Mouse (Mus musculus): ENCODE data around the gene Pced1b.

The Pced1b gene

DNA sequence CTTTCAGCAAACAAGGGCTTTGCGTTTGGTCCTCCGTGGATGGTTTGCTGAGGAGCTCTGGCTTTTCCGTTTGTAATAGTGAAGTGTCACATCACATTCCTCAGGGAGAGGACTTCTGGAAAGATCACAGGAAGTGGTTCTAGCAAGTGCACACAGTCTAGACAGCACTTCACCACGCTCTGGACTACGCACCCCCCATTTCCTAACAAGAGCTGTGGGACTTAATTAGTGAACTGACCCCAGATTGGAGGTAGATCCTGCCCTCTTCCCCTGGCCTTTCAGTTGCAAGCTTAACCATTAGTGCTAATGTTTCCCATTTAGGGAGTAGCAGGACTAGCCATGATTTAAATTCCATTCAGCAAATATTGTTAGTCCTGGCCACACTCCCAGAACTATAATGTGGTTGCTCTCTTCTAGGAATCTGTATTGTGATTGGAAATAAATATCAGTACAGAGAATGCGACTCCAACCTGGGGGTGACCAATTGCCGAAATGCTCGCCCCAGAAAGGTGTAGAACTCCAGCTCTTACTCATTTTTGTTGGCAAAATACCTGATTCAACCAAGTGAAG lies 10.4 kb downstream of the Pced1b start:
- DNase-seq (ENCODE audit: low spot score), result no peak

DNA sequence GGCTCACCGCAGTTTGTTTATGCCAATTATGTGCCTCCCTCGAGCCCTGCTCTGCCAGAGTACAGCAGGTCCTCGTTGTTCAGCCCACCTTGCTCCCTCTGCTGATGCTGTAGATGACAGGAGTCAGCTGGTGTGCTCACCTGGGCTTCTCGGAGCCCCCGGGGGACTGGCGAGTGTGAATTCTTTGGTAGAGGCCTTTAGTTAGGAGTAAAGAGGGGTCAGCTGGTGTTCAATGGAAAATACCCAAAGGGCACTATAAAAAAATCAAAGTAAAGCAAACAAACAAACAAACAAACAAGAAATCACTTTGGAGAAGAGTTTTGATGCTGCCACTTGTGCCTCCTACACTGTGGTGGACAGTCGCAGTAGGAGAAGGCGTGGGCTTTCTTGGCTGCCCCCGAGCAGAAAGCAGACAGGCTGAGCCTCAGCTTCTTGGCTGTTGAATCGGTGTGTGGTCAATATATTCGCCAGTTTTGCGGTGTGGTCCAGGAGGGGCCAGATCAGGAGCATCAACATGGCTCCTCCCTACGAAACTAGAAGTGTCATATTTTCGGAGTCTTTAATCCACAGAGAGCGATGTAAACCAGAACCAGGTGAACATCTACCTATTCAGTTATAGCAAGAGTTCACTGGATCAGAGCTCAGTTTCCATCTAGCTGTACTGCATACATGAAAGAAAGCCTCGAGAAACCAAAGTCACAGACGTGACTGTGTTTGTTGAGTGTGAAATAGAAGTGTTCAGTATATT lies 11.8 kb downstream of the Pced1b start:
- no peak for DNase-seq (ENCODE audit: low spot score)

DNA sequence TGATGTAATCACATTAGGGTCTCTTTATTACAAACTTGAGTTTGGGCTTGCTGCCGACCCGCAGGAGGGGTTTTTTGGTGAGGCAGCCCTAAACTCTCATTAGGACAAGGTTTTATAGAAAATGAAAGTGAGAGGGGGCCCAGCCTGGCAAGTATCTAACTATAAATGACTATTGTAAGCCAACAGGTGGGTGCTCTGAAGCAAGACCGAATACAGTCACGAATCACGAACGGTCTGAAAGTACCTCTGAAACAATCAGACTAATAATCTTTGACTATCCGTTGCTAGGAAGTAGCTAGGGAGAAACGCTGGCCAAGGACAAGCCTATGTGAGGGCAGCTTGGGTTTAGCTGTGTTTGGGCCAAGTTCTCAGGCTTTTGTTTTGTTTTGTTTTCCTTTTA lies 12.4 kb downstream of the Pced1b start:
- peak; percentile 47 for DNase-seq (ENCODE audit: low spot score)

DNA sequence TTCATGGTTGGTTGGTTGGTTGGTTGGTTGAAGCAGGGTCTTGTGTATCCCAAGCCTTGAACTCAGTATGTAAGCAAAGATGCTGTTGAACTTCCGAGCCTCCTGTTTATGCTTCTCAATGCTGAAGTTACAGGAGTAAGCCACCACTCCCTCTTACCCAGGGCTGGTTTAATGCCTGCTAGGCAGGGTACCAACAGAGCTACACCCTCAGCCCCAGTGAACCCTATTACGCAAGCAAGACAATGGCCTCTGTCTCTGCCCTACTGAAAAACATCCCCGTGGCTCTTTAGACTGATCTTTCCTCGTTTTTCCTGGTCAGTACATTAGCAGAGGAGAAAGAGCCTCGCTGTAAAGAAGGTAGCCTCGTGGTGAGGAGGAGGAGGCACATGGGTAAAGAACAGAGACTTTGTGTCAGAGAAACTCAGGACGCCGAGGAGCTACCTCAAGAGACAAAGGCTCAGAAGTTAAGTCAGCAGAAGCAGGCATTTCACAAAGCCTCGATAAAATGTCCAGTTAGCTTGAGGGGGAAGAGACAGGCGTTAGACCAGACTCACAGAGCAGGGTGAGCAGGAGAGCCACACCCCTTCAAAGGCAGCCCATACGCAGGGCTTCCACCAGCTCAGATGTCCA lies 13.2 kb downstream of the Pced1b start:
- DNase-seq (ENCODE audit: low spot score), result no peak

DNA sequence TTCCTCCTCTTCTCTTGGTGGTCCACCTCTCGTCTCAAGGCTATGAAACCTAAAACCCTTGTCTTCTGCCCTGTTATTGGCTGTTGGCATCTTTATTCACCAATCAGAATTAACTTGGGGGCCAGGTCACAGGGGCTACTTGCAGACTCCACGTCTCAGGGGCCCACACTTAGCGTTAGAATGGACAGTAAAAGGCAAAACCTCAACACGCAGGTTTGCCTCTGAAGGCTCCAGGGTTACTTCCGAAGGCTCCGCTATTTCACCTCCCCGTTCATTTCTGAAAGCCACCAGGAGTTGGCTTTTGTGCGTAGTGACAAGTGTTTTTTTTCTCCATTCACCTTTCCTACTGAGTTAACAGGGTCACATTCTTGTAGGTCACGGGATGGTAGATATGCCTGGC lies 15.3 kb downstream of the Pced1b start:
- no peak for DNase-seq (ENCODE audit: low spot score)

DNA sequence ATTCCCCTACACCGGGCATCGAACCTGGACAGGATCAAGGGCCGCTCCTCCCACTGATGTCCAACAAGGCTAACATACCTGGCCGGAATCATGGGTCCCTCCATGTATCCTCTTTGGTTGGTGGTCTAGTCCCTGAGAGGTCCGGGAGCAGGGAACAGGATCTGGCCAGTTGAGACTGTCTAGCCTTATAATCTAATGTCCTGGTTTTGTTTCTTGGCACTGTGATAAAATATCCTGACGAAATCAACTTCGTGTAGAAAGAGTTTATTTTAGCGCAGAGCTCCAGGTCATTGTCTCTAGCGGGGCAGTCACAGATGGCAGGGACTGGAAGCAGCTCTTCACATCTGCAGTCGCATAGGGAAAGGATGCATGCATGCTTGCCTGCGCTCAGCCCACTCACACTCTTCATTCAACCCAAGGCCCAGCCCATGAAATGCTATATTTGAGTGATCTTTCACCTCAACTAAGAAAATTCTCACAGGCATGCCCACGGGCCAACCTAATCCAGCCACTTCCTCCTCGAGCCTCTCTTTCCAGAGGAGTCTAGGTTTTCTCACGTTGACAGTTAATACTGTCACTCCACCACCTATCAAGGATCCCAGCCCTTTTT lies 19.4 kb downstream of the Pced1b start:
- DNase-seq (ENCODE audit: low spot score), result no peak

DNA sequence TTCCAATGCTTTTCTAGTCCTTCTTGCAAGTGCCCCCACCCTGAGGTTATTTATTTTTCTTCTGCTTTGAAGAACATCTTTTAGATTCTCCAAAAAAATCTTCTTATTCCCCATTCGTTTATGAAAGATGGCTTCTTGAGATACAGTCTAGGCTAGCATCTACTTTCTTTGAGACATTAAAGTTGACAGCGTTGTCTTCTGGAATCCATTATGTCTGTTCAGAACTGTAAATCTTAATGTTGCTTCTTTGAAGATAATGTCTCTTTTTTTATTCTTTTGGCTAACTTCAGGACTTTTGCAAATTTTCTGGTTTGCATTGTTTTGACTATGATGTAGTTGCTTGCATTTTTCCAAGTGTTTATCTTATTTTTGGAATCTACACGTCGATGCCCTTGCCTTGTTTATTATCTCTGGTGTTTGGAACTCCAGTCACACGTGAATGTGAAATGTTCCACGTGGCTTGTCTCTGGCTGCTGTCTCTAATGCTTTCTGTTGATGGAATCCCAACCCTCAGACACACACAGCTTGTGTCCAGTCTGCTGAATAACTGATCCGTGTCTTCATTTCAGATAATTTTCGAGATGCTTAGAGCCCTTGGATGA lies 20.3 kb downstream of the Pced1b start:
- DNase-seq (ENCODE audit: low spot score), result no peak

DNA sequence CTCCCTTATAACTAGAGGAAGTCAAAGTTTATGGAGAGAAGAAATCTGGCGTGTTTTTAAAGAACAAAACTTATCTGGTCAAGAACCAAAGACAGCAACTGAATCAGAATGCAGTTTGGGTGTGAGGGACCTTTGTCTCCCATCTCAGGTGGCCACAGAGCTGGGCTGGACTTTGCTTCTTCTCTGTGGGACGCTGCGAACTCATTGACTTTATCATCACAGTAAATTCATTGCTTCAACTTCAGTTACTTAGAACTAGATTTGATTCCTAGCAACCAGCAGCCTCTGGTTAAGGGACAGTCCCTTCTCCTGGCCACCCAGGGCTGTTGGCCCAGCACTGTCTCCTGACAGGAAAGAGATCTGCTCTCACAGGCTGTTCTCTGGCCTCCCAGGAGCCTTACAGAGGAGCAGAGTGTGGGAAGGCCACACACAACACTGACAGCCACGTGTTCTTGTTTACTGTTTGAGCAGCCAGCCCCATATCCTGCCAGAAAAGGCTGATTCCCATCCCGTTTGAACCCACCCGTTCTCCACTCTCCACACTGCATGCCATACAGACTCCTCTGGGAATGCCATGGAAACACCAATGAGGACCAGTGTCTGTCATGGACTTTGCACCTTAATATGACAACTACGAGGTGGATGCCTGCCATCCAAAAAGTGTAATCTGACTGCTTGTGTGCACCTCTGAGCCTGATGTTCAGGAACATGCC lies 25.2 kb downstream of the Pced1b start:
- no peak for DNase-seq (ENCODE audit: low spot score)

DNA sequence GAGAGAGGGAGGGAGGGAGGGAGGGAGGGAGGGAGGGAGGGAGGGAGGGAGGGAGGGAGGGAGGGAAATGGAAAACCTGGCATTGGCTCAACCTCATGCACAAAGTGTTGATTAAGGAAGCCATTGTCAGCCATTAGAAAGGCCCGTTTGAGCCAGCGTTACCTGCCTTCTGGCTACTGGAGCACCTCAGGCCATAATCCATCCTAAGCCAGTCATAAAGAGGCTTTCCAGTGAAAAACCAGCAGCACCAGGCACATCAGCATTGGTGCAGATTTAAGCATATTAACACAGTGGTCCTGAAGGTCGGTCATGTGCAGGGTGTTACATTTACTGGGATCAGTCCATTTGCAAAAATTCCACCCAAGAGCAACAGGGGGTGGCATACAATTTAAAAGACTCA lies 25.9 kb downstream of the Pced1b start:
- DNase-seq (ENCODE audit: low spot score), result no peak

DNA sequence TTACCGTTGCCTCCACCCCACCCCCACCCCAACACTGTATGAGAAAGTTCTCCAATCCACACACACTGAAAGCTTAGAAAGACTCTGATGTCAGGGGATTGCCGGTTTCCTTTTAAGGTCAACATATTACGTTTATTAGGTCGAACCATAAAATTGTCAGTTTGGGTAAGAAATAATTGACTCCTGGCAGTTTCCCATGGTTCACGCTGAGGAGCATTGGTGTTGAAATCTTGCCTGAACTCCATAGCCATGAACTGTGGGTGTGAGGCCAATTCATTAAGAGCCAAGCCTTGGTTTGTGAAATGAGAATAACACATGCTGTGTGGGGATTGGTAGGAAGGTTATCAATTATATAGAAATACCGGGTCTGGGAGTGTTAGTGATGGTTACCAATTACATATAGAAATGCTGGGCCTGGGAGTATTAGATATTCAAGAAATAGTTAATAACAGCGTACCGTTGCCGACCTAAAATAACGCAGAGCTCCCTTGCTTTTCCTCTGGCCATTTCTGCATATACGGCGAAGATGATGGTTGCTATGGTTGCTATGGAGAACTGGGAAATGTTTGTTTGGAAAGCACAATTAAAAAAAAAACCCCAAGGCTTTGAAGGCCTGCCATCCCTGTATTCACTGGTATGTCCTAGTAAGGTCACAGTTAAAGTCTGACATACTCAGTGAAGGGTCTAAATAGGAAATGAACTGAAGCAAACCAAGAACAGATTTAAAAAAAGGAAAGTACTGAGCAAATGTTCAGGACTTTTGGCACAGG lies 28.9 kb downstream of the Pced1b start:
- DNase-seq (ENCODE audit: low spot score), result no peak

DNA sequence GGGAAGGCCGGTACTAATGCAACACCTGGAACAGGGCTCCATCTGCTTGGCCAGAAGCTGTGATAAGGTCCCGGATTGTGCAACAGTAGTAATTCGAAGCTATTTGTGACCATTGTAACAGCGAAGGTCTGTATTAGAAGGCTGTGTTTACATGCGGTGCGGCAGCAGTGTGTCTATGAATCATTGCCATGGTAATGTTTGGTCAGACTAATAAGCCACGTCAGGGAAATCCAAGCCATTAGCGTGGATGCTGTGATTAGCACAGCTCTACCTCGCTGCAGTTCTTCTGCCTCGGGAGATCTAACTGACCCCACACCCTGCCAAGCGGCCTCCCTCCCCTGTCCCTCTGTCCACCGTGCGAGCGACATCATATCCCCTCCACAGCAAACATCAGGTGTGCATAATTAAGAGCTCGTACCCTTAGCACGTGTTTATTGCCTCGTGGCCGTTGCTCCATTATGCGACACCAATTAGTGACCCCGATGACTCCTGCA lies 29.8 kb downstream of the Pced1b start:
- no peak for DNase-seq (ENCODE audit: low spot score)

DNA sequence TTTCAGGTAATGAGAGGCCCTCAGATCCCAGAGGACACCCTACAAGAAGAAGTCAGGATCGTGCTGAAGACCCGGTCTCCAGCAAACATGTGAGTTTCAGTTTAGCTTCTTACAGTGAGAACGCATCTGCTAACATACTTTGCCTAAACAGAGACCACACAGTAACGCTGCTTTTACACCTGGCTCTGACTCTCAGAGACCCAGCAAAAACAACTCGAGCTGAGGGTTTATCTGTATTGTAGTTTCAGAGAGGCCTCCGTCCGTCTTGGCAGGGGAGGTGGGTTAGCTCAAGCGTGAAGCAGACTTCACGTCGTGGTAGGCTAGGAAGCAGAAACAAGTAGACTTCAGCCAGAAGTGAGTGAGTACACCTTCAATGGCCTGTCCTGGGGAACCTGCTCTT lies 30.4 kb downstream of the Pced1b start:
- DNase-seq (ENCODE audit: low spot score), result no peak

DNA sequence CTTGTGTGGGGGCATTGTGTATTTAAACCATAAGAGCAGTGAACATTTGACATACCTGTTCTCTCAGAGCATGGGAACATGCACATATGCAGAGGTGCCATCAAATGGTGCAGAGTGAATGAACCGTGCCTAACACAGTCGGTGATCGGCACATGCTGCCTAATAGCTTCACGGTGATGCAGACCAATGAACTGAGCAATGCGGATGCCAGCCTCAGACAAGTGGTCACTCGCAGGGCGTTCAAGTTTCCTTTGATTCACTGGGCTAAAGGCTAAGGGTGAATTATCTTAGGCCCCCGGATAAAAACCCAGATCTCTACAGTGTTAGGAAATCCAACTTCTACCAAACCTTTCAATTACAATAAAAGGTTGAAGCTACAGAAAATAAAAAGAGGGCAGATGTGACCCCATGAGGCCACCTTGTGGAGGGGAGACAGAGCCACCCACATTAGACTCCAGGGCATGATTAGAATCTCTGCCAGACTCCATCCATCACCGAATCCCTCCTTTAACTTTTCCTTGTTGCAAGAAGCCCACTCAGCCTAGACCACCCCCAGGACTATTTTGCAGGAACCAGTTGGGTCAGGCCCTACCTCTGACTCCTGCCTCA lies 31.5 kb downstream of the Pced1b start:
- no peak for DNase-seq (ENCODE audit: low spot score)

DNA sequence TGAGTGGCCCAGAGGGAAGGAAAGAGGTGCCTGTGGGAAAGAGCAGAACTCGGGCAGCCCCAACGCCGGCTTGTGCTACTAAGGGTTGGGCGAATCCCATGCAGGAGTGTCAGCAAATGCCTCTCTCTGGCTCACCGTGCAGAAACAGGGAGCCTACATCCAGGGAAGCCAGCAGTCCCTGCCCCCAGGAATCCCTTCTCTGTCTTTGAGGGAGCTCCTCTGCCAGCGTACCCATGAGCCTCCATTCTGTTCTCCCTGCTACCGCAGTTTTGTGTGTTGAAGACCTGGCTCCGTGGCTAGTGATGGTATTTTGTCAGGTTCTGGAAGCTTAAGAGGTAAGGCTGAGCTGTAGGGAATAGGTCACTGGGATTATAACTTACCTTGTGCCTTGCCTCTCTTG lies 33.2 kb downstream of the Pced1b start:
- DNase-seq (ENCODE audit: low spot score), result no peak

DNA sequence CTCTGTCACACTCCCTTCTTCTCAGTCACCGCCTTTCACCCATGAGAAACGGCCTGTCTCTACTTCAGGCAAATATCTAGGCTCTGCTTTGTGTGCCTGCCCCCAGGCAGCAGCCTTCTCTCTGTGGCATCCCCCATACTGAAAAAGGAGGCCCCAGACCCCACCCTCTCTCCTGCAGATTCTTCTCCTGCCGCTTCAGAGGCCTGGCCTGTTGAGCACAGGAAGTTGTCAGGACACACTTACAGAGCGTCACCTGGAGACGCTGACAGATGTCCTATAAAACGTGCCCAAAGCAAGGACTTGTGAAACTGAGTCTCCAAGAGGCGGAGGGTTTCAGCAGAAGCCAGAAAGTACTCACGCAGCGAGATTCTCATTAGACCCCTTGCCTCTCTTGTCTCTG lies 33.9 kb downstream of the Pced1b start:
- no peak for DNase-seq (ENCODE audit: low spot score)

DNA sequence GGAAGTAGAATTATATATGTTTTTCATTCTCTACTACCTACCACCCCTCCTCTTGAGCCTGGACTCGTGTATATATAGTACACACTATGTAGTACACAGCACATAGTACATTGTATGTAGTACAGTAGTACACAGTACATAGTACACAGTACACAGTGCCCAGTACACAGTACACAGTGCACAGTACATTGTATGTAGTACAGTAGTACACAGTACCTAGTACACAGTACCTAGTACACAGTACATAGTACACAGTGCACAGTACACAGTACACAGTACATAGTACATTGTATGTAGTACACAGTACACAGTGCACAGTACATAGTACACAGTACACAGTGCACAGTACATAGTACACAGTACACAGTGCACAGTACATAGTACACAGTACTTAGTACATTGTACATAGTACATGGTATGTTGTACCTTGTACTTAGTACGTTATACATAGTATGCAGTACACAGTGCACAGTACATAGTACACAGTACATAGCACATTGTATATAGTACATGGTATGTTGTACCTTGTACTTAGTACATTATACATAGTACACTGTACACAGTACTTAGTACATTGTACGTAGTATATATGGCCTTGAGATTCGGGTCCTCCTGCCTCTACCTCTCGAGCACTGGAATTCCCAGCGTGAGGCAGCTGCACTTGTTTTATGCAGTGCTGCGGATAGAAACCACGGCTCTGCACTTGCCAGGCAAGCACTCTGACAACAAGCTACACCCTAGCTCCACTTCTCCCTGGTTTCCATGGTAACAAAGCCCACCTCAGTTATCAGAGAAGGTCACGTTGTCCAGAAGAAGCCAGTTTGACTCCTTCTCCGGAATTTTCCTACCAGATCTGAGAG lies 35.0 kb downstream of the Pced1b start:
- peak; percentile 27 for DNase-seq (ENCODE audit: low spot score)

DNA sequence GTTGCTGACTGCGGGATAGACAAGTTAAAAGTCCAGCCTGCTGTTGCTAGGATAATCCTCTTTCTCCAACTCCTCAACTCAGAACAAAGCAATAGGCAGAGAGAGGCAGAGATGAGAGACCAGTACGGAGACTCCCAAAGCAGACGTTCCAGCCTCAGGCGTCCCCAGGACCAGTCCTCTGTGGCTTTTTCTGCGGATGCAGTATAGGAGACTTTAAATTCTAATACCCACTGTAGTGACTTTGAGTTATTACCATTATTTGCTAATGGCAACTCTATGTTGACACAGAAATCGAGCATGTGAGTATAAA lies 35.6 kb downstream of the Pced1b start:
- DNase-seq (ENCODE audit: low spot score), result no peak

DNA sequence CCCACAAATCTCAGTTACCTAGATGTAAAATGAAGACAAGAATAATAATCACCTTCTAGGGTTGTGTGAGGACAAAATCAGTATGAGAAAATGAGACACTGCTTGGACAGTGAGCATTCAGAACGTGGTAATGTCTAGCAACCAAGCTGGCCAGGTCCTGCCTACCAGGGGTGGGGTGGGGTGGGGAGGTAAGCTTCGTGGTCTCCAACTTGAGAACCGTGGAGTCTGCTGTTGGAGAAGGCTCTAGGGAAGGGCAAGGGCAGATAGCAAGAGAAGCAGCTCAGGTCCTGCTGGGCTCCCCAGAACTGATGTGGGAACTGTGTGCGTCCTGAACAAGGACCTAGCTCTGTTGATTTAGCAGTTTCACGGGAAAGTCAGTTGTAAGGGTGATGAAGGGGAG lies 37.3 kb downstream of the Pced1b start:
- DNase-seq (ENCODE audit: low spot score), result no peak

DNA sequence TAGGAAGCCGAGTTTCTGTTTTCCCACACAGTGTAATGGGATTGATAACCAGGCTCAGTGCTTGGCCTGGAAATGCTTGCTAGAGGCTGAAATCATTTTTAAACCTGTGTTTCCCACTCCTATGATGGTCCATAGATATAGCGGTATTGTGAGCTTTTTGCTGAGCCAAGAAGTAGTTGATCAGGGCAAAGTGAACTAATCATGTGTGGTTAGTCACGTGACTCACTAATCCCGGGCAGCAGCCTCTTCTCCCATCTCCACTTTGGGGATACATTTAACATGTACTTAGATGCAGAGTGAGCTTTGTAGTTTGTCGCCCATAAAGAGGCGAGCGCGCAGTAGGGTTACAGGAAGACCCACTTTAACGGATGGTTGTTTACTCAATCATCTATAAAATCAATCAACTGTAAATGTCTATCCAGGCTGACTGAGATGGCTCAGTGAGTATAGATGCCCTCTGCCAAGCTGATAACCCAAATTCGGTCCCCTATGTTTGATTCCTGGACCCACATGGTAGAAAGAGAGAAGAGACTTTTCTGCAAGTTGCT lies 38.8 kb downstream of the Pced1b start:
- DNase-seq (ENCODE audit: low spot score), result no peak

DNA sequence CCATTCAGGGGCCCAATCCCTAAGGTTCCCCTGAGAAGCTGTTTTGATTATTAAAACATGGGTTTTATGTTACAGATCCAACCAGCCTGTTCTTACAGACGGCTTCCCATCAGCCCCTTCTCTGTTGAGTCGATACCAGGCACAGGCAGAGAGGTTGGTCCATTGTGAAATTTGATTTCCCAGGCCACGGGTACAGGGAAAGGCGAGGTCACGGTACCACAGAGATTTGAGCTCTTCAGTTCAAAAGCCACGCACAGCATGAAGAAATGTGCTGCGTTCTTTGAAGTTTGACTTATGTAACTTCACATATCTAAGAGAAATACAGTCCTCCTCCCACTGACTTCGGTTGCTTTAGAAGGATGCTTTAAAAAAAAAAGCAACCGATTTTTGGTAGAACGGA lies 39.8 kb downstream of the Pced1b start:
- no peak for DNase-seq (ENCODE audit: low spot score)
